Mouse (Mus musculus) myocyte (in vitro differentiated cells): Measurements from ENCODE around the gene H2-T22.

Experiments used
- CEBPB ChIP-seq: IDR thresholded peaks from 2 replicates; pipeline ENCODE4 v1.6.1; 2011; ENCODE audit warnings: mild to moderate bottlenecking, moderate library complexity; ENCODE audit not compliant: poor library complexity, insufficient read depth, severe bottlenecking
- E2F4 ChIP-seq: IDR thresholded peaks from one replicate; pipeline ENCODE4 v1.6.1; 2011; ENCODE audit warnings: mild to moderate bottlenecking, control low read depth, moderate library complexity; ENCODE audit not compliant: insufficient read depth
- MAX ChIP-seq: IDR thresholded peaks from one replicate; pipeline ENCODE4 v1.6.1; 2011; ENCODE audit warnings: low read depth, mild to moderate bottlenecking, control low read depth
- POLR2A ChIP-seq: IDR thresholded peaks from one replicate; pipeline ENCODE4 v1.6.1; 2011; ENCODE audit warnings: low read depth, mild to moderate bottlenecking, control low read depth, moderate library complexity; ENCODE audit not compliant: insufficient read length
- POLR2AphosphoS2 ChIP-seq: IDR thresholded peaks from one replicate; pipeline ENCODE4 v1.6.1; 2011; ENCODE audit warnings: low read depth, control low read depth; ENCODE audit not compliant: insufficient read length
- REST ChIP-seq: IDR thresholded peaks from one replicate; pipeline ENCODE4 v1.6.1; 2011; ENCODE audit warnings: mild to moderate bottlenecking, control low read depth, moderate library complexity; ENCODE audit not compliant: insufficient read depth, insufficient read length
- TCF12 ChIP-seq: IDR thresholded peaks from one replicate; pipeline ENCODE4 v1.6.1; 2011; ENCODE audit warnings: mild to moderate bottlenecking, control low read depth; ENCODE audit not compliant: poor library complexity, insufficient read depth, severe bottlenecking
- TCF3 ChIP-seq: IDR thresholded peaks from one replicate; pipeline ENCODE4 v1.6.1; 2011; ENCODE audit warnings: low read depth, control low read depth; ENCODE audit not compliant: insufficient read length
- USF1 ChIP-seq: IDR thresholded peaks from one replicate; pipeline ENCODE4 v1.6.1; 2011; ENCODE audit warnings: low read depth, mild to moderate bottlenecking, control low read depth, moderate library complexity

DNA sequence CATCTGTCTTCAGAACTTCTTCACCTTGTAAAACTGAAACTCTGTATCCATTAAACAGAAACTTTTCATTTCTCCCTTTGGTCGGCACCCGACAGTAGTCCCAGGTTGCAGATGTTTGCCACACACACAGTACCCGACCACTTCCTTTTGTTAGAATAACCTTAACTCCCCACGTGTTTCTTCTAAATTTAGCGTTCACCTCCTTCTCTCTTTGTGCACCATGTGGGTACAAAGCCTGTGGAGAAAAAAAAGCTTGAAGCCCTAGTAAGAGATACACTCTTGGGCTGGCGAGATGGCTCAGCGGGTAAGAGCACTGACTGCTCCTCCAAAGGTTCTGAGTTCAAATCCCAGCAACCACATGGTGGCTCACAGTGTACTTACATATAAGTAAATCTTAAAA is 43.2 kb downstream of the H2-T22 start:
- TF ChIP-seq POLR2A (no peak), USF1 (no peak), MAX (no peak), CEBPB (no peak), POLR2AphosphoS2 (no peak), E2F4 (no peak), REST (no peak), TCF3 (no peak), TCF12 (no peak)
